Mouse (Mus musculus) thymus, postnatal 14 days (tissue): ENCODE data around the gene Slc45a3.

Experiments used
- DNase-seq: peaks from one replicate; pipeline ENCODE4 v3.0.0; 2021

Slc45a3 gene

GRCm38 (mm10) chr1:132030574-132030973 is 67.8 kb downstream of the Slc45a3 start:
- DNase-seq = peak; percentile 50

- no peak for DNase-seq
Observed at GRCm38 (mm10) chr1:132032172-132032571, 69.4 kb downstream of the Slc45a3 start.
